Mouse (Mus musculus) MEL (cell line): ENCODE measurements around the gene Pole4.

Source experiments
- CHD1 ChIP-seq: IDR thresholded peaks from 2 replicates; pipeline ENCODE4 v1.6.1; 2012; ENCODE audit warnings: low read depth, mild to moderate bottlenecking, inconsistent platforms, low read length, improper control_type of control experiment
- CHD2 ChIP-seq: IDR thresholded peaks from 2 replicates; pipeline ENCODE4 v1.6.1; 2011; ENCODE audit warnings: low read length, improper control_type of control experiment
- MYB ChIP-seq: IDR thresholded peaks from 2 replicates; pipeline ENCODE4 v1.6.1; 2011; ENCODE audit warnings: mild to moderate bottlenecking, low read depth, low read length, improper control_type of control experiment
- SMC3 ChIP-seq: IDR thresholded peaks from 2 replicates; pipeline ENCODE4 v1.6.1; 2011; ENCODE audit warnings: low read depth, low read length, improper control_type of control experiment
- TBP ChIP-seq: IDR thresholded peaks from 2 replicates; pipeline ENCODE4 v1.8.0; 2011; ENCODE audit warnings: low read depth, low read length, improper control_type of control experiment

- TF ChIP-seq CHD2 (no peak), TBP (no peak), MYB (no peak), CHD1 (no peak), SMC3 (no peak)
Observed at GRCm38 (mm10) chr6:82611049-82611448, 94.1 kb downstream of the Pole4 start.
